Mouse (Mus musculus) heart, embryonic 13.5 days (tissue): Measurements from ENCODE around the gene Smim4. TPM values are rescaled to one million over a fixed set of nuclear protein-coding genes. Genes with fewer than 3 reads are reported as not detected.
A peak's percentile ranks its signal among the peaks of the same experiment; 100 is the strongest.

Experiments used
- ATAC-seq: fragments of 200-750 bp; cut with Nextera tagmentation; 2 replicates; pipeline ENCODE4 v1.8.0; 2017; ENCODE audit warnings: moderate TSS enrichment; ENCODE audit not compliant: insufficient number of reproducible peaks, low FRiP score, low TSS enrichment; ENCODE audit errors: extremely low read depth
- H3K27ac ChIP-seq: fragments of 300-500 bp; sonication (generic); replicated peaks from 2 replicates; pipeline ENCODE4 v1.5.1; 2015; ENCODE audit warnings: moderate library complexity, mild to moderate bottlenecking, inconsistent platforms
- H3K27me3 ChIP-seq: fragments of 300-500 bp; sonication (generic); replicated peaks from 2 replicates; pipeline ENCODE4 v1.6.1; 2015; ENCODE audit warnings: mild to moderate bottlenecking, inconsistent platforms
- H3K36me3 ChIP-seq: fragments of 300-500 bp; sonication (generic); 2 replicates; pipeline ENCODE4 v1.6.1; 2015; ENCODE audit warnings: mild to moderate bottlenecking, inconsistent platforms
- H3K4me1 ChIP-seq: fragments of 300-500 bp; sonication (generic); 2 replicates; pipeline ENCODE4 v1.6.1; 2015; ENCODE audit warnings: inconsistent platforms
- H3K4me2 ChIP-seq: fragments of 300-500 bp; sonication (generic); 2 replicates; pipeline ENCODE4 v1.6.1; 2015; ENCODE audit warnings: inconsistent platforms, mild to moderate bottlenecking, moderate library complexity
- H3K4me3 ChIP-seq: fragments of 300-500 bp; sonication (generic); 2 replicates; pipeline ENCODE4 v1.5.1; 2015; ENCODE audit warnings: moderate library complexity, mild to moderate bottlenecking, inconsistent platforms
- H3K9ac ChIP-seq: fragments of 300-500 bp; sonication (generic); 2 replicates; pipeline ENCODE4 v1.6.1; 2015; ENCODE audit warnings: inconsistent platforms, mild to moderate bottlenecking, moderate library complexity
- H3K9me3 ChIP-seq: fragments of 300-500 bp; sonication (generic); 2 replicates; pipeline ENCODE4 v1.6.1; 2016; ENCODE audit warnings: inconsistent platforms
- WGBS: fragments of 180-500 bp; shearing (Covaris S2); methylation state at CpG from one replicate; pipeline ENCODE4 v1.1.7; 2015; ENCODE audit warnings: mixed read lengths; 5-methylcytosine and 5-hydroxymethylcytosine counted together
- polyA plus RNA-seq: library from polyadenylated mRNA; unstranded; fragments of >200 nt; fragmentation: Nextera tagmentation; extraction: Ambion mirVana; gene quantifications from 2 replicates; pipeline ENCODE4 v1.2.1, GENCODE M21; 2015

The Smim4 gene
- polyA plus RNA-seq, 1 experiment from 2014 or later: 78.4 TPM

DNA sequence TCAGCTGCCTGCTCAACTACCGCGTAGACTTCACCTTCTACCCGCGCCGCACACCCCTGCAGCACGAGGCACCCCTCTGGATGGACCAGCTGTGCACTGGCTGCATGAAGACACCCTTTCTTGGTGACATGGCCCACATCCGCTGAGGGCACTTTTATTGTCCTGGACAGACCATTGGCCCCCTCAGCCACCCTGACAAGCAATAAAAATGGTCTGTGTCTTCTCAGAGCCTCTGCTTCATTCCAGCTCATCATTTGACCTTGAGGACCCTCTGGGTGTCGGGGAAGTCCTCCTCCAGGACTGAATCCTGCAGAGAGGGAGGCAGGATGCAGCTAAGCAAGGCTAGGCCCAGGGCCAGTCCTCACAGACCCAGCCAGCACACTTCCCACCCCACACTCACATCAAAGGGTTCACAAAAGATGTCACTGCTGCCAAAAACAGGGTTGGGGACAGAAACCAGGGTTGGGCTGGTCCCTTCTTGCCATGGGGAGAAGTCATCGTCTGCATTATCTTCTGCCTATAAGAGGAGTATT, 10.2 kb upstream of the Smim4 start:
- H3K4me2 ChIP-seq: no peak overlapping the region
- H3K4me3 ChIP-seq: no peak overlapping the region
- H3K27me3 ChIP-seq: no peaks in the 10 kb centered on the region
- peaks cover 17% of the 10 kb centered on the region for H3K4me1 ChIP-seq
- no peak overlapping the region for H3K9ac ChIP-seq
- H3K36me3 ChIP-seq: peaks cover 99% of the 10 kb centered on the region
- ATAC-seq: no peak
- H3K9me3 ChIP-seq: 0 out of 2 replicates have a peak, but pooled peaks cover 5% of the 10 kb centered on the region
- WGBS: 87% methylated on average over 9 of the region's 9 CpGs
- 0 out of 2 replicates have a peak overlapping the region, but pooled peaks have one; percentile 3 for H3K27ac ChIP-seq

DNA sequence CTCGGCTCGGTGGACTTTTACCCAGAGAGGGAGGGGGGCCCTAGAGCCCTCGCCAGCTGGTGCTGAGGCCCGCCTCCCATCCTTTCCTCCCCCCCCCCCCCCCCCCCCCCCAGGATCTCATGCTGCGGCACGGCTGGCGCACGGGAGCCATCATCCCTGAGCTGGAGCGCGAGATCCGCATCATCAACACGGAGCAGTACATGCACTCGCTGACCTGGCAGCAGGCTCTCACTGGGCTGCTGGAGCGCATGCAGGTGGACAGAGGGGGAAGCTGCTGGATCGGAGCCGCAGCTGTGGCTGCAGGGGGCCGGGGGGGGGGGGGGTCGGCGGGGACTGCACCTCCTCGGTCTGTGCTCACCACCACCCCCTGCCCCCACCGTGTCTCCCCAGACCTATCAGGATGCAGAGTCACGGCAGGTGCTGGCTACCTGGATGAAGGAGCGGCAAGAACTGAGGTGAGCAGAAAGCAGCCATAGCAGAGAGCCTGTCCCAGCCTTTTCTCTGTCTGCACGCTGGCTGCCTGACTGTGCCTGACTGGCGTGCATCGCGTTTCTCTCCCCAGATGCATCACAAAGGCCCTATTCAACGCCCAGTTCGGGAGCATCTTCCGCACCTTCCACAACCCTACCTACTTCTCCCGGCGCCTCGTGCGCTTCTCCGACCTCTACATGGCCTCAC, 9.6 kb upstream of the Smim4 start:
- Histone ChIP-seq H3K27me3 (no peaks in the 10 kb centered on the region), H3K36me3 (peaks cover 100% of the 10 kb centered on the region), H3K4me2 (no peak overlapping the region), H3K4me1 (peaks cover 23% of the 10 kb centered on the region), H3K9ac (no peak overlapping the region), H3K4me3 (no peak overlapping the region), H3K27ac (peak overlapping the region; percentile 63; the same call in 1 of the 2 replicates), H3K9me3 (0 out of 2 replicates have a peak, but pooled peaks cover 5% of the 10 kb centered on the region)
- ATAC-seq: no peak
- WGBS: 83% methylated on average over 23 of the region's 35 CpGs

- Histone ChIP-seq H3K4me2 (no peak overlapping the region), H3K4me1 (peaks cover 29% of the 10 kb centered on the region), H3K27me3 (no peaks in the 10 kb centered on the region), H3K36me3 (peaks cover 96% of the 10 kb centered on the region), H3K4me3 (no peak overlapping the region), H3K9ac (no peak overlapping the region), H3K9me3 (0 out of 2 replicates have a peak, but pooled peaks cover 4% of the 10 kb centered on the region), H3K27ac (peak overlapping the region; percentile 63)
- no peak for ATAC-seq
- 78% methylated on average over 11 of the region's 11 CpGs for WGBS
Measured at GRCm38 (mm10) chr14:31137791-31138190, 9.0 kb upstream of the Smim4 start.

GRCm38 (mm10) chr14:31137281-31137595, 8.5 kb upstream of the Smim4 start:
- no peaks in the 10 kb centered on the region for H3K9me3 ChIP-seq
- no peaks in the 10 kb centered on the region for H3K27me3 ChIP-seq
- WGBS: 73% methylated on average over 10 of the region's 10 CpGs
- no peak for ATAC-seq
- H3K4me2 ChIP-seq: no peak overlapping the region
- H3K27ac ChIP-seq: peak overlapping the region; percentile 63
- no peak overlapping the region for H3K4me3 ChIP-seq
- peaks cover 90% of the 10 kb centered on the region for H3K36me3 ChIP-seq
- 0 out of 2 replicates have a peak overlapping the region, but pooled peaks have one; percentile 28 for H3K9ac ChIP-seq
- H3K4me1 ChIP-seq: peaks cover 34% of the 10 kb centered on the region

DNA sequence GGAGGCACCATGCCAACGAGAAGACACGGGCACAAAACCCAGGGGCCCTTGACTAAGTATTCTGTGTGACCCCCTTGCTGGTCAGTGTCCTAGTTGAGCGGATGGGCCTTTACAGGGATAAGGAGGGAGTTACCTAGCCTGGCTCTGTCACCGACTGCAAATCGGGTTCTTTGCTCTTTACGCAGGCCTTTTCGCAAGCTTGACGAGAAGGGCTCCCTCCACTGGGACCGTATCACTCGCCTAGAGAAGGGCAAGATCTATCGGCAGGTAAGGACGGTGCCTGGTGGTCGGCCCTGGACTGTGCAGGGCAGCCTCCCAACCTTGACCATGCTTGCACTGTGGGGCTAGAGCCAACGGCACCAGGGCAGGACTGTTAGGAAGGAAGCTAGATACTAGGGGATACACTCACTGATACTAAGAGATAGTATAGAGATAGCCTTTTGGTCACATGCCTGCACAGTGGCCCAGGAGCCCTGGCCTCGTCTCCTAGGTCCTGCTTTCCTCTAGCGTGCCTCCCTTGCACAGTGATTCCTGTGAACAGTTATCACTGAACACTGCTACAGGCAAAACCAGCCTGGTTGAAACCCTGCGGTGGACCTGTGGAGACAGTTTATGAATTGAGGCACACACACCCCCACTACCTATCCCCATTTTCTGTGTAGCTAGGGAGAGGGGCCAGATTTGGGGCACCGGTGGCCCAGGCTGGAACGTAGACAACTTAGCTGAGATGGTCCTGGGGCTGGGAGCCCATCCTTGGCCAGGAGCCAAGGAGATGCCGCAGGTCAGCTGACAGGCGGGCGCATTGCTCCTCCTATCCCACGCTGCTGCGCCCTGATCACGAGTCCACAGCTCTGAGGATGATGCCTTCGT, 7.9 kb upstream of the Smim4 start:
- Histone ChIP-seq H3K9ac (no peak overlapping the region), H3K4me3 (no peak overlapping the region), H3K4me2 (no peak overlapping the region), H3K9me3 (no peaks in the 10 kb centered on the region), H3K4me1 (peaks cover 40% of the 10 kb centered on the region), H3K27ac (peak overlapping the region; percentile 63; the same call in 1 of the 2 replicates), H3K36me3 (peaks cover 84% of the 10 kb centered on the region), H3K27me3 (no peaks in the 10 kb centered on the region)
- ATAC-seq: no peak
- WGBS: 86% methylated on average over 26 of the region's 26 CpGs

- no peak for ATAC-seq
- no peak overlapping the region for H3K27ac ChIP-seq
- peaks cover 75% of the 10 kb centered on the region for H3K36me3 ChIP-seq
- H3K27me3 ChIP-seq: no peaks in the 10 kb centered on the region
- peaks cover 41% of the 10 kb centered on the region for H3K4me1 ChIP-seq
- H3K9ac ChIP-seq: no peak overlapping the region
- no peak overlapping the region for H3K4me3 ChIP-seq
- no peak overlapping the region for H3K4me2 ChIP-seq
- no peaks in the 10 kb centered on the region for H3K9me3 ChIP-seq
- 92% methylated on average over 34 of the region's 34 CpGs for WGBS
Measured at GRCm38 (mm10) chr14:31135495-31136410, 7.0 kb upstream of the Smim4 start.

GRCm38 (mm10) chr14:31134015-31135000, 5.6 kb upstream of the Smim4 start:
- H3K9ac ChIP-seq: peak overlapping the region; percentile 97; the same call in 1 of the 2 replicates
- no peak overlapping the region for H3K4me3 ChIP-seq
- no peaks in the 10 kb centered on the region for H3K27me3 ChIP-seq
- H3K9me3 ChIP-seq: no peaks in the 10 kb centered on the region
- H3K4me2 ChIP-seq: no peak overlapping the region
- WGBS: 81% methylated on average over 25 of the region's 25 CpGs
- H3K27ac ChIP-seq: no peak overlapping the region
- H3K4me1 ChIP-seq: peaks cover 54% of the 10 kb centered on the region
- peaks cover 61% of the 10 kb centered on the region for H3K36me3 ChIP-seq
- ATAC-seq: no peak

- peak overlapping the region; percentile 97 for H3K9ac ChIP-seq
- no peak overlapping the region for H3K27ac ChIP-seq
- 59% methylated on average over 11 of the region's 11 CpGs for WGBS
Measured at GRCm38 (mm10) chr14:31133023-31133665, 4.4 kb upstream of the Smim4 start.

DNA sequence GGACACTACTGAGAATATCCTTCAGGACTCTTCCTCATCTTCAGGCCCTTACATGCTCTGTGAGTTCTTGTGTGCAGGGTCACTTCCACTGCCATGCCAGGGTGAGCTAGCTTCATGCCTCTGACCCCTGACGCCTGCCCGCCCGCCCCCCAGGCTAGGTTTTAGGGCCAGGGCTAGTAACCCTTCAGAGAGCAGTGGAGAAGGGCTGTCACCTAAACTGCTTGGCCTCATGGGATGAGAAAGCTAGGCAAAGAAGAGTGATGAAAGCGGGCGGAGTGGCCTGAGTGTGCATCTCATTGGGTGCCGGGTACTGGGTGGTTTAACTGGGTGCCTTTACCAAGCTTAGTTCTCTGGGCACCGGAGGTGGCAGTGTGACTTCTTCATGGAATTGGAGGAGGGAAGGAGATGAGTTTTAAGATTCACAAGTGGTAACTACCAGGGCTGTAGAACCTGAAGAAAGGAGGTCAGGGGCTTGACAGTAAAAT, 3.8 kb upstream of the Smim4 start:
- H3K4me2 ChIP-seq: peak overlapping the region; percentile 85
- 77% methylated on average over 7 of the region's 7 CpGs for WGBS

More at GRCm38 (mm10) chr14:31133023-31133665, 4.4 kb upstream of the Smim4 start:
- Histone ChIP-seq H3K9me3 (no peaks in the 10 kb centered on the region), H3K4me2 (peak overlapping the region; percentile 85), H3K4me3 (peak overlapping the region; percentile 10; the same call in 1 of the 2 replicates), H3K27me3 (no peaks in the 10 kb centered on the region), H3K36me3 (peaks cover 49% of the 10 kb centered on the region), H3K4me1 (peaks cover 55% of the 10 kb centered on the region)
- no peak for ATAC-seq

More for the DNA sequence above, 3.8 kb upstream of the Smim4 start:
- Histone ChIP-seq H3K27me3 (no peaks in the 10 kb centered on the region), H3K9me3 (no peaks in the 10 kb centered on the region), H3K4me1 (peaks cover 53% of the 10 kb centered on the region), H3K9ac (peak overlapping the region; percentile 97), H3K36me3 (peaks cover 43% of the 10 kb centered on the region), H3K27ac (no peak overlapping the region), H3K4me3 (peak overlapping the region; percentile 97)
- ATAC-seq: no peak
